ENCODE assay signal across 8 mouse cellular contexts in the genomic region with DNA sequence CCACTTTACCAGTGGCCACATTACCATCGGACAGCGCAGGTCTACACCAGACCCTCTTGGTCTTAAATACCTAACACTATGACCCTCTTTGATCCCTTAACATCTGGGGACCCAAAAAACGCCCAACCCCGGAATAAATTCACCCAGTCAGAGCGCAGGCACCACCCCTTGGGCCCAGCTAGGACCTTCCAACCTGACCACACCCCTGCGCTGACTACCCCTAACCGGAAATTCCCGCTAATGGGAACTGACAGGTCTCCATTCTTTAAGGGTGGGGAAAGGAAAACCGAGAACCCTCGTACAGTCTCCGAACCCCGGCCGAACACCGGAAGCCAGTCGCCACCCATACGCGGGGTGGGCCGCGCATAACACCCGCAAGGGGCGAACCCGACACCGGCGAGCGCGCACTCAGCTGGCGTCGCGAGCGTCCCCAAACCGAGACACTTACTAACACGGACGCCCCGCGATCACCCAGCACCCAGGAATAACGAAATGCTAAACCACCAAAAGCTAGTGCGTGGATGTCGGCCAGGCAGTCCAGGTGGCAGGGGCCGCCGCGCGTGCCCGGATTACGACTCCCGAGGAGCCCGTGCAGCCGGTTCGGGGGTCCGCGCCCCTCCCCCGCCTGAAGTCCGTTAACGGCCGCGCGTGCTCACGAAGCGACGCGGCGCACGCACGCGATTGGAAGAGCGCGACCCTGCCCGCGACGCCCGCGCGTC. TPM values are rescaled to one million over a fixed set of nuclear protein-coding genes. Genes with fewer than 3 reads are reported as not detected.
DNase-seq lines count a peak whose midpoint lies in the region; ATAC-seq and TF ChIP-seq lines count a peak whose summit lies in the region.

No protein-coding gene starts in this region.

- intact Hi-C loops in heart, postnatal 10 days (cut with DNase I), result loop anchor here (1.0 to 10.0 kb wide), 4 partner anchors 28 to 239 kb away; partner anchors contain the start of genes Rsl1d1 and Txndc11

- peak overlapping the region; percentile 70 for H3K4me2 ChIP-seq in forebrain, embryonic 11.5 days (ENCODE audit: low read depth, low read length, severe bottlenecking)
- peak overlapping the region; percentile 84 for H3K4me2 ChIP-seq in lung, embryonic 16.5 days (ENCODE audit: low read depth, low read length)

- H3K9ac ChIP-seq in ES-E14 (ENCODE audit: insufficient read depth, low read depth, low read length, poor library complexity, severe bottlenecking), result peak overlapping the region; percentile 89
- H3K9ac ChIP-seq in forebrain, embryonic 11.5 days (ENCODE audit: low read length), result peak overlapping the region; percentile 83
- H3K9ac ChIP-seq in lung, embryonic 16.5 days (ENCODE audit: low read length), result peak overlapping the region; percentile 93

- WGBS in forebrain, embryonic 11.5 days, result 0% methylated on average over 72 of the region's 72 CpGs
- under 1% methylated on average over 72 of the region's 72 CpGs for WGBS in lung, embryonic 16.5 days

- H3K27me3 ChIP-seq in forebrain, embryonic 11.5 days (ENCODE audit: control insufficient read depth, insufficient read depth, low read length), result peaks cover 2% of the 10 kb centered on the region; the same call in 1 of the 2 replicates
- no peaks in the 10 kb centered on the region for H3K27me3 ChIP-seq in lung, embryonic 16.5 days (ENCODE audit: control insufficient read depth, insufficient read depth, low read depth, low read length)

- in situ Hi-C loops in ES-E14 (cut with MboI; ENCODE audit: low sequenced_read_pairs in 2 of 2, unreplicated experiment in 2 of 2), result no loop called here

- peaks cover 2 to 5% of the 10 kb centered on the region in 2 experiments; a peak in 2 of 4 replicates for H3K4me1 ChIP-seq in ES-E14 (ENCODE audit: control insufficient read depth in 2 of 2, insufficient read depth in 2 of 2, low read length in 2 of 2, poor library complexity in 1 of 2)
- peaks cover 3% of the 10 kb centered on the region; the same call in 1 of the 2 replicates for H3K4me1 ChIP-seq in forebrain, embryonic 11.5 days (replicated peaks; ENCODE audit: control insufficient read depth, insufficient read depth, low read length)
- H3K4me1 ChIP-seq in lung, embryonic 16.5 days (replicated peaks; ENCODE audit: control insufficient read depth, insufficient read depth, low read length), result peaks cover 11% of the 10 kb centered on the region

- H3K36me3 ChIP-seq in ES-E14 (ENCODE audit: control insufficient read depth, insufficient read depth, low read length, poor library complexity, severe bottlenecking), result no peaks in the 10 kb centered on the region
- no peaks in the 10 kb centered on the region for H3K36me3 ChIP-seq in forebrain, embryonic 11.5 days (ENCODE audit: control insufficient read depth, insufficient read depth, low read length)
- no peaks in the 10 kb centered on the region for H3K36me3 ChIP-seq in lung, embryonic 16.5 days (ENCODE audit: control insufficient read depth, insufficient read depth, low read length)

- DNase-seq in ES-E14 (ENCODE audit: low read depth, low spot score), result peak; percentile 43
- peak; percentile 78 to 80 for DNase-seq in adrenal gland, postnatal 36 days
- DNase-seq in forebrain, embryonic 11.5 days (ENCODE audit: low spot score), result peak; percentile 80
- DNase-seq in heart, postnatal 10 days, result peak; percentile 72 to 73
- DNase-seq in kidney, postnatal 25 days, result peak; percentile 70 to 86
- DNase-seq in ovary, adult 18-20 months (ENCODE audit: low spot score), result peak; percentile 47
- no peak for DNase-seq in right cerebral cortex, postnatal 10 days (ENCODE audit: low spot score in 2 of 2)

- no peak overlapping the region for H3K27ac ChIP-seq in ES-E14 (ENCODE audit: insufficient read depth, low read depth, low read length, poor library complexity, severe bottlenecking)
- peak overlapping the region; percentile 77 for H3K27ac ChIP-seq in forebrain, embryonic 11.5 days (ENCODE audit: low read depth, low read length)
- H3K27ac ChIP-seq in lung, embryonic 16.5 days (ENCODE audit: low read length), result peak overlapping the region; percentile 91

- H3K9me3 ChIP-seq in ES-E14 (ENCODE audit: control insufficient read depth, insufficient read depth, low read depth, low read length), result no peaks in the 10 kb centered on the region
- no peaks in the 10 kb centered on the region for H3K9me3 ChIP-seq in forebrain, embryonic 11.5 days (ENCODE audit: control insufficient read depth, low read length)
- peaks cover 2% of the 10 kb centered on the region; the same call in 1 of the 2 replicates for H3K9me3 ChIP-seq in lung, embryonic 16.5 days (ENCODE audit: control insufficient read depth, low read length)

- peak; percentile 65 for ATAC-seq in forebrain, embryonic 11.5 days (replicated peaks; ENCODE audit: low FRiP score)
- peak; percentile 73 for ATAC-seq in lung, embryonic 16.5 days (ENCODE audit: low read depth)

- H3K4me3 ChIP-seq in ES-E14 (ENCODE audit: insufficient read depth in 1 of 2, low read depth in 1 of 2, low read length in 2 of 2, poor library complexity in 1 of 2, severe bottlenecking in 1 of 2), result peak overlapping the region; percentile 82 to 87
- peak overlapping the region; percentile 92 for H3K4me3 ChIP-seq in forebrain, embryonic 11.5 days (ENCODE audit: low read depth, low read length)
- H3K4me3 ChIP-seq in lung, embryonic 16.5 days (ENCODE audit: low read length), result peak overlapping the region; percentile 95

TF ChIP-seq in ES-E14, 5 proteins besides CTCF, POLR2A, EP300 and RAD21:
- TF ChIP-seq ZNF384 (IDR thresholded peaks at IDR 0.05; ENCODE audit: low read depth, low read length) (no peak), MAFK (IDR thresholded peaks at IDR 0.05; ENCODE audit: insufficient read depth, low read depth, low read length) (no peak), CHD2 (IDR thresholded peaks at IDR 0.05; ENCODE audit: low read depth, low read length) (no peak), HCFC1 (IDR thresholded peaks at IDR 0.05; ENCODE audit: borderline replicate concordance, insufficient read depth, low read length) (no peak)

RNA-seq across cellular contexts. Expression of gene Zc3h7a, which starts 0.5 kb away (rescaled TPM):
- 57.3 and 59.2 TPM in 2 replicates for total RNA-seq in ES-E14 (2012; rRNA removed)
- 10 to 100 TPM; 67.0 to 75.5 TPM for total RNA-seq in adrenal gland, postnatal 36 days (2021)
- polyA plus RNA-seq in forebrain, embryonic 11.5 days (2014; fragmentation: Nextera tagmentation; extraction: Ambion mirVana), result 91.2 and 100 TPM in 2 replicates
- total RNA-seq in heart, postnatal 10 days (2021), result 10 to 100 TPM; 41.3 to 51.3 TPM
- polyA plus RNA-seq in lung, embryonic 16.5 days (2015; fragmentation: Nextera tagmentation; extraction: Ambion mirVana), result 107 and 109 TPM in 2 replicates

RNA-seq across cellular contexts. Expression of gene Rsl1d1, which starts 27.5 kb away (rescaled TPM):
- 167 and 203 TPM in 2 replicates for total RNA-seq in ES-E14 (2012; rRNA removed)
- total RNA-seq in adrenal gland, postnatal 36 days (2021), result 10 to 100 TPM; 79.0 to 82.0 TPM
- 254 and 263 TPM in 2 replicates for polyA plus RNA-seq in forebrain, embryonic 11.5 days (2014; fragmentation: Nextera tagmentation; extraction: Ambion mirVana)
- total RNA-seq in heart, postnatal 10 days (2021), result 10 to 100 TPM; 56.8 to 57.4 TPM
- polyA plus RNA-seq in lung, embryonic 16.5 days (2015; fragmentation: Nextera tagmentation; extraction: Ambion mirVana), result 138 and 144 TPM in 2 replicates

RNA-seq across cellular contexts. Expression of gene Txndc11, which starts 41.2 kb away (rescaled TPM):
- 26.0 and 28.6 TPM in 2 replicates for total RNA-seq in ES-E14 (2012; rRNA removed)
- total RNA-seq in adrenal gland, postnatal 36 days (2021), result 10 to 100 TPM; 37.9 to 51.8 TPM
- 30.5 and 32.2 TPM in 2 replicates for polyA plus RNA-seq in forebrain, embryonic 11.5 days (2014; fragmentation: Nextera tagmentation; extraction: Ambion mirVana)
- 10 to 100 TPM; 22.7 to 24.3 TPM for total RNA-seq in heart, postnatal 10 days (2021)
- 30.1 and 30.8 TPM in 2 replicates for polyA plus RNA-seq in lung, embryonic 16.5 days (2015; fragmentation: Nextera tagmentation; extraction: Ambion mirVana)

Comparison
In these comparisons a context has a peak if more than half of its experiments do, and no peak if none do; other contexts are left out.
1. DNase-seq: peak in ES-E14 (single experiment), adrenal gland, postnatal 36 days (2 of 2), forebrain, embryonic 11.5 days (single experiment), heart, postnatal 10 days (2 of 2), kidney, postnatal 25 days (2 of 2) and ovary, adult 18-20 months (single experiment); none in right cerebral cortex, postnatal 10 days (0 of 2).
2. Peak in every context shown above with its lines, with median percentiles within 50 percentile points of each other: H3K4me3 ChIP-seq and H3K9ac ChIP-seq.